Mouse (Mus musculus) urinary bladder, postnatal 4 days (tissue): ENCODE measurements around the gene Slc1a2.

ENCODE experiments used
- DNase-seq, 2 experiments: peaks; one replicate each; pipeline ENCODE4 v3.0.0; 2021 to 2022; ENCODE audit warnings: low spot score in 2 of 2

Slc1a2 gene

GRCm38 (mm10) chr2:102663865-102664264, 5.4 kb downstream of the Slc1a2 start:
- no peak for DNase-seq

GRCm38 (mm10) chr2:102667981-102668380, 9.5 kb downstream of the Slc1a2 start:
- DNase-seq = no peak

- DNase-seq = no peak
Measured at GRCm38 (mm10) chr2:102669580-102669979, 11.1 kb downstream of the Slc1a2 start.

- DNase-seq = no peak
Measured at GRCm38 (mm10) chr2:102674582-102674981, 16.1 kb downstream of the Slc1a2 start.

DNA sequence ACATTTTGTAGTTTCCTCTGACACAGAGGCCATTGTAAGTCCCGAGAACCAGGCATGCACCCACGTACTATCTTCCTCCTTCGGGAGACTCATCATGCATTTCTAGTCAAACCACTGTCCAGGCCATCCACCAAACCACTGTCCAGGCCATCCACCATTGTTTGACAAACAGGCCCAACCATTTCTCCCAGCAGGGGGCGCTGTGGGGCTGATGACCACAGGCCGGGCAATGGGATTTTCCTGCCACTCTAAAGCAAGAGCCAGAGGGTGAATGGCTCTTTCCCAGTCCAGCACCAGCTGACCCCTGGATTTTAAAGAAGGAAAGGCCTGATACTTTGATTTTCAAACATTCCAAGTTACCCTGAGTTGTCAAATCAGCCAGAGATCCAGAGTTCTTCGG, 16.8 kb downstream of the Slc1a2 start:
- DNase-seq = peak; percentile 29 to 69

- no peak for DNase-seq
Measured at GRCm38 (mm10) chr2:102676716-102677312, 18.4 kb downstream of the Slc1a2 start.

- no peak for DNase-seq
Measured at GRCm38 (mm10) chr2:102677400-102677799, 18.9 kb downstream of the Slc1a2 start.

GRCm38 (mm10) chr2:102681351-102681750, 22.9 kb downstream of the Slc1a2 start:
- DNase-seq = no peak

DNA sequence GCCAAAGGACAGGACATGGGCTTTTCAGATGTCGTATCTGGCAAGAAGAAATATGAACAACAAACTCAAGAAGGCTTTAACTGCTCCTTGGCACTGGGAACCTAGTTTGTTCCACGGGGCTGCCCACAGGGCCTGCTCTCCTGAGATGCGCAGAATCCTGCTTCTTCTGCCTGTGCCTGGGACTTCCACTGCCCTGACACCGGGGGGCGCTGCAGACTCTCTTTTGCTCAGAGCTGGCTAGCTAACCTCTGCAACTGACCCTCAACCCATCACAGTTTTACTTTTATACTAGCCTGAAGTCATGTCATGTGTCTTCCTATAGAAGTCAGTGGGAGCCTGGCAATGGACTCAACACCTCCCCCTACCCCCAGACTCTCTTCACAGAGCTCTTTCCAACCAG, 23.7 kb downstream of the Slc1a2 start:
- DNase-seq = peak; percentile 23 to 65

GRCm38 (mm10) chr2:102685371-102686107, 27.1 kb downstream of the Slc1a2 start:
- DNase-seq = no peak

- no peak for DNase-seq
Measured at GRCm38 (mm10) chr2:102686108-102686450, 27.6 kb downstream of the Slc1a2 start.

- no peak for DNase-seq
Measured at GRCm38 (mm10) chr2:102693556-102693955, 35.1 kb downstream of the Slc1a2 start.

GRCm38 (mm10) chr2:102694750-102695149, 36.3 kb downstream of the Slc1a2 start:
- no peak for DNase-seq

GRCm38 (mm10) chr2:102695541-102695940, 37.1 kb downstream of the Slc1a2 start:
- DNase-seq = no peak

- no peak for DNase-seq
Measured at GRCm38 (mm10) chr2:102697732-102698131, 39.3 kb downstream of the Slc1a2 start.

GRCm38 (mm10) chr2:102699921-102700320, 41.5 kb downstream of the Slc1a2 start:
- no peak for DNase-seq

GRCm38 (mm10) chr2:102700695-102701094, 42.2 kb downstream of the Slc1a2 start:
- DNase-seq = no peak

- no peak for DNase-seq
Measured at GRCm38 (mm10) chr2:102701382-102701781, 42.9 kb downstream of the Slc1a2 start.

GRCm38 (mm10) chr2:102703556-102703955, 45.1 kb downstream of the Slc1a2 start:
- DNase-seq = no peak

DNA sequence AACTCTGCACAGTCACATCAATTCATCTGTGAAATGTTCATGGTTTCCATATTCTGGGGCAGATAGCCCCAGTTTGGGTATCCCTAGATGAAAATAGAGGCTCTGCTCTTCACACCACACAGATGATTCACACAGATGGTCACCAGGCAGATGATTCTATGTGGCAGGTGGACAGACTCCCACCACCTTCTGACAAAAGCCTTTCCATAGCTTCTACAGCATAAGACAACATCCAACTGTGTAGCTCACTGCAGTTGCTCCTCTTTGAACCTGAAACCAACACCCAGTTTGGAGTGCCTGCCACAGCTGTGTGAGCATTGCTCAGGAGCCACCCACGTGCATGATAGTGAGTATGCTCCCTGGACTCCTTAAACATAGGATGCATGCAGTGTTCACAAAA, 46.3 kb downstream of the Slc1a2 start:
- DNase-seq = no peak

GRCm38 (mm10) chr2:102711511-102711910, 53.1 kb downstream of the Slc1a2 start:
- no peak for DNase-seq

GRCm38 (mm10) chr2:102712049-102712448, 53.6 kb downstream of the Slc1a2 start:
- DNase-seq = no peak
